Mouse (Mus musculus) thymus, adult 2 months (tissue): ENCODE measurements around the gene Ldlrad1. TPM values are rescaled to one million over a fixed set of nuclear protein-coding genes. Genes with fewer than 3 reads are reported as not detected.
A peak's percentile ranks its signal among the peaks of the same experiment; 100 is the strongest.

Experiments used
- DNase-seq: peaks from one replicate; pipeline ENCODE4 v3.0.0; 2021
- H3K27ac ChIP-seq: fragments of 200-500 bp; 2 replicates; pipeline ENCODE4 v1.5.1; 2012; ENCODE audit warnings: low read length, control low read depth; ENCODE audit not compliant: control insufficient read depth, insufficient read depth
- H3K27me3 ChIP-seq: fragments of 200-500 bp; 2 replicates; pipeline ENCODE4 v1.6.1; 2012; ENCODE audit warnings: mild to moderate bottlenecking, low read length, moderate library complexity, mixed read lengths; ENCODE audit not compliant: control insufficient read depth, insufficient read depth
- H3K36me3 ChIP-seq: fragments of 200-500 bp; 2 replicates; pipeline ENCODE4 v1.6.1; 2012; ENCODE audit warnings: mild to moderate bottlenecking, low read length, moderate library complexity; ENCODE audit not compliant: control insufficient read depth, insufficient read depth
- H3K4me1 ChIP-seq: fragments of 200-500 bp; replicated peaks from 2 replicates; pipeline ENCODE4 v1.6.1; 2012; ENCODE audit warnings: low read length; ENCODE audit not compliant: control insufficient read depth, insufficient read depth
- H3K4me3 ChIP-seq: fragments of 200-500 bp; 2 replicates; pipeline ENCODE4 v1.5.1; 2012; ENCODE audit warnings: mild to moderate bottlenecking, low read length, control low read depth, moderate library complexity; ENCODE audit not compliant: control insufficient read depth, insufficient read depth
- CTCF ChIP-seq: fragments of 200-500 bp; IDR thresholded peaks from 2 replicates; pipeline ENCODE4 v1.5.1; 2012; ENCODE audit warnings: mild to moderate bottlenecking, control low read depth, low read length, moderate library complexity, borderline replicate concordance; ENCODE audit not compliant: control insufficient read depth, poor library complexity, insufficient read depth; ENCODE audit errors: extremely low read depth
- POLR2A ChIP-seq: fragments of 200-500 bp; IDR thresholded peaks from 2 replicates; pipeline ENCODE4 v1.6.1; 2012; ENCODE audit warnings: mild to moderate bottlenecking, low read length, control low read depth, moderate library complexity; ENCODE audit not compliant: control insufficient read depth, poor library complexity, insufficient read depth; ENCODE audit errors: extremely low read depth
- WGBS: fragments of 180-500 bp; shearing (Covaris S2); methylation state at CpG from one replicate; pipeline ENCODE4 v1.1.7; 2018; 5-methylcytosine and 5-hydroxymethylcytosine counted together
- polyA plus RNA-seq: library from polyadenylated mRNA; depleted of rRNA; stranded (reverse); fragments of >200 nt; gene quantifications from 2 replicates; pipeline ENCODE4 v1.2.3, GENCODE M21; 2012; rRNA removed

Gene Ldlrad1
- polyA plus RNA-seq, result 0.92 and 1.0 TPM in 2 replicates

DNA sequence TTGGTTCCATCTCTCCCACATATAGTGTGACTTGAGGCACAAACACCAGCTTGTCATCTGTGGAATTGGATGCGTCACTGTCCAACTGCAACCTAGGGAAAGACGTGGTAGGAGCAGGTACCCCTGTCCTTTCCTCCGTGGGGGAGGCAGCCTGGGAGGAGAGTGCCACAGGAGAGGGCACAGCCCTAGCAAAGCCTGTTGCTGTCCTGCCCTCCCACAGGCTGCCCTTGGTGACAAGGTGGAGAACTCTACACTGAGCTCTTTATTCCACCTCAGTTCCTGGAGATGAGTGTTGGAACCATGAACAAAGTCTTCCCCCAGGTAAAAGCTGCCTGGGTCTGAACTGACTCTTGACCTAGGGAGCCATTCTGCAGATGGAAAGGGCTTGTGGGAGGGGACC is at the start of gene Ldlrad1:
Ldlrad1 (plus strand) TSS at position 301 of the 400 bp plus-strand sequence.
- Histone ChIP-seq H3K27me3 (no peaks in the 10 kb centered on the region), H3K4me3 (no peak within 1 kb of the TSS), H3K27ac (no peak within 1 kb of the TSS), H3K4me1 (peaks cover 16% of the 10 kb centered on the region), H3K36me3 (peaks cover 7% of the 10 kb centered on the region; the same call in 1 of the 2 replicates)
- DNase-seq, result no peak
- 95% methylated on average over 3 of the region's 3 CpGs for WGBS
- TF ChIP-seq POLR2A (no peak), CTCF (no peak)

DNA sequence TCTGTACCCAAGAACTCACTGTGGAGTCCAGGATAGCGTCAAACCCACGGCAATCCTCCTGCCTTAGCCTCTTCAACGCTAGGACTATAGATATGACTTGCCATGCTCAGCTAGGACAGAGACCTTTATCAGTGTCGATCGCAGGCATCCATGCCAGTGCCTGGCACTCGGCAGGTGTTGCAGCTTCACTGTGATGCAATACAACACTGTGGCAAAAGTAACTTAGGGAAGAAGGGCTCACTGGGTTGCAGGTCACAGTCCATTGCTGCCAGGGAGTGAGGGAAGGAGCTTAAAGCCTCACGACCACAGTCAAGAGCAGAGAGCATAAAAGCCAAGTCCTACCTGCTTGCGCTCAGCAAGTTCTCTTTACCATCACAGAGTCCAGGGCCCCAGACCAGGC is 48.8 kb upstream of the Ldlrad1 start:
- Histone ChIP-seq H3K27ac (no peak overlapping the region), H3K27me3 (no peaks in the 10 kb centered on the region), H3K4me3 (no peak overlapping the region), H3K36me3 (peaks cover 35% of the 10 kb centered on the region), H3K4me1 (no peaks in the 10 kb centered on the region)
- TF ChIP-seq POLR2A (no peak), CTCF (no peak)
- no peak for DNase-seq
- 97% methylated on average over 8 of the region's 8 CpGs for WGBS

DNA sequence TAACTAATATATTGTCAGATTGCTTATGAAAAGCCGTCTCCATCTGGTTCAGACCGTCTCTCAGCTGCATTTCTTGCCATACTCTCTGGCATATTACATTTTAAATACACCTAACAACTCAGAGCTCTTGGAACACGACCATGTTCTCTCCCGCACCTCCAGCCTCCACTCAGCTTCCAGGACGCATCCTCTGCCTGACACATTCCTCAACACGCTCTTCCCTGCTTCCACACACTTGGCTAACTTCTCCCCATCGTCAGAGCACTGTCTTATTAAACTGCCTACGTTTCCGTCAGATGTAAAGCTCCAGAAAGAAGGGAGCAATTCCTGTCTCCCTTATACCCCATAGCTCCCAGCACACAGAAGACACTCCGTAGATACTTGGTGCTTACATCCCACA is 45.6 kb upstream of the Ldlrad1 start:
- 96% methylated on average over 10 of the region's 10 CpGs for WGBS
- TF ChIP-seq CTCF (no peak), POLR2A (no peak)
- Histone ChIP-seq H3K27ac (no peak overlapping the region), H3K4me3 (no peak overlapping the region), H3K27me3 (no peaks in the 10 kb centered on the region), H3K4me1 (no peaks in the 10 kb centered on the region), H3K36me3 (peaks cover 33% of the 10 kb centered on the region)
- DNase-seq, result no peak

DNA sequence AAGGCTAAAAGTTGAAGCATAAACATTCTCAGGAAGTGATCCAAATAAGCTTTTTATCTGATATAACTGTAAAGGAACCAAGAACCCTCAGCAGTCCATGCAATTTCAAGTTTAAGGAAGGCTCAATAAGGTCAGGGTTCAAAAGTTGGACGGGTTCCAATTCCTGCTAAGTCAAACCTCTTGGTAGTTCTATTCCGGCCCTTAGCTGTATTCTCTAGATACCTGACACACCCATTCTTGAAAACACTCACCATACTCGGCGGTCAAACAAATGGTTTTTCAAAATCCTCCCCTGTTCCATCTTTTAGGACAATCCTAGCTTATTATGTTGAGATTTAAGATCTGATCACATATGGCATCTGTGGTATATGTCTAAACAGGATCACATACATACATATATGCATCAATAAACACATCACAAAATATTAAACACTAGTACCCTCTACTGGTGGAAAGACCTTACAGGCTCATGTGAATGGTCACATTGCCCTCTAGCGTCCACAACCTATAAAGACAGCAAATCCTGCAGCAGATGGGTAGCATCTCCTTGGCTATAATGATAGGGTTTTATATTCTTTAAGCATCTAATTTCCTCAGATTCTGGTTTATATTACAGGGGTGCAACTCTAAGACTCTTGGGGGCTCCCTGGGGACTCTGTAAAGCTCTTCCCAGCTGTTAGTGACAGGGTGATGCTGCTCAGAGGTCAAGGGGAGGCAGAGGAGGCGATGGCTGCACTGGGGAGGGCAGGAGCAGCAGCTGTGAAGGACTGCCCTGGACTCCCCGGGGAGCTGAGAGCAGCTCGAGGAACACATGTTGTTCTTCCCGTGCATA is 45.0 kb upstream of the Ldlrad1 start:
- no peaks in the 10 kb centered on the region for H3K4me1 ChIP-seq
- TF ChIP-seq POLR2A (no peak), CTCF (no peak)
- WGBS, result 57% methylated on average over 9 of the region's 9 CpGs
- DNase-seq, result peak; percentile 70
- peaks cover 33% of the 10 kb centered on the region for H3K36me3 ChIP-seq
- H3K27me3 ChIP-seq, result no peaks in the 10 kb centered on the region
- no peak overlapping the region for H3K4me3 ChIP-seq
- no peak overlapping the region for H3K27ac ChIP-seq

DNA sequence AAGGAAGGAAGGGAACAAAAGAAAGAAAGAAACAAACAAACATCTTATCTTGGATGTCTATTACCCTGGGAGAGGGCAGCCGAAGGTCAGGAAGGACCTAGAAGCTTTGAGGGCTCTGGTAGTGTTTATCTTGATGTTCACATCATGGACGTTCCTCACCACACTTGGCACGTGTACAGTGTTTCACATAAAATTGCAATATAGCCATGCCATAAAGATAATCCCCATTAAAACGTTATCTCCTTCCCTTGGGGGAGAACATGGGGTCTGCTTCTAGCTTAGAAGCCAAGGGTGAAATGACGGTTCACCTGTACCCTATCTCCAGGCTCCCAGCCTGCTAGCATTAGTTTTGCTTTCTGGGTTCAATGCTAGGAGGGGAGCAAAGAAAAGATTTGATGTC is 42.3 kb upstream of the Ldlrad1 start:
- no peak for TF ChIP-seq POLR2A
- TF ChIP-seq CTCF, result no peak
- no peak overlapping the region for H3K27ac ChIP-seq
- H3K27me3 ChIP-seq, result no peaks in the 10 kb centered on the region
- WGBS, result 95% methylated on average over 5 of the region's 5 CpGs
- no peak for DNase-seq
- no peaks in the 10 kb centered on the region for H3K4me1 ChIP-seq
- peaks cover 24% of the 10 kb centered on the region for H3K36me3 ChIP-seq
- no peak overlapping the region for H3K4me3 ChIP-seq

DNA sequence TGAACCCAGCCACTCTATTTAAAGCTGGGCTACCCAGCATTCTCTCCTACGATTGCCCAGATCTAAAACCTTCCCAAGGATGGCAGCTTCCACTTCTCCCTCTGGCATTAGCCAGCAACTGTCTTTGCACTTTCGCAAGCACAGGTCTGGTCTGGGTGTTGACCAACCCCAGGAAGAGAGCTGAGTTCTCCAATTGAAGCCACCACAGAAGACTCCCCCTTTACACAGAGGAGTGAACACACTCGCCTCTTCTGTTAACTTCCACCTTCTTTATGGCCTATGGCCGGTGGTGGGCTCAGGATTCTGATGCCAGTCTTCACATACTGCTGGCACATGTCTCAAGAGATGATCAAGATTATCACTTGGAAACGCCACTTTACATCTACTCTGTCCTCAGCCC is 41.2 kb upstream of the Ldlrad1 start:
- Histone ChIP-seq H3K27me3 (no peaks in the 10 kb centered on the region), H3K4me1 (no peaks in the 10 kb centered on the region), H3K36me3 (peaks cover 21% of the 10 kb centered on the region), H3K27ac (no peak overlapping the region), H3K4me3 (no peak overlapping the region)
- DNase-seq, result no peak
- no peak for TF ChIP-seq POLR2A
- TF ChIP-seq CTCF, result no peak
- WGBS, result 93% methylated on average over 5 of the region's 5 CpGs

GRCm38 (mm10) chr4:107177506-107177905 is 31.5 kb upstream of the Ldlrad1 start:
- DNase-seq, result no peak
- TF ChIP-seq CTCF, result no peak
- TF ChIP-seq POLR2A, result no peak
- Histone ChIP-seq H3K27ac (peak overlapping the region; percentile 75), H3K36me3 (peaks cover 12% of the 10 kb centered on the region; the same call in 1 of the 2 replicates), H3K4me1 (peaks cover 8% of the 10 kb centered on the region; the same call in 1 of the 2 replicates), H3K27me3 (no peaks in the 10 kb centered on the region), H3K4me3 (peak overlapping the region; percentile 84)
- 34% methylated on average over 11 of the region's 11 CpGs for WGBS
